Mouse (Mus musculus) testis, adult 2 months (tissue): ENCODE measurements around the gene Gm9936.

Experiments
- CTCF ChIP-seq: fragments of 200-500 bp; IDR thresholded peaks from 2 replicates; pipeline ENCODE4 v1.5.1; 2012; ENCODE audit warnings: low read depth, mild to moderate bottlenecking, inconsistent platforms, low read length, moderate library complexity; ENCODE audit not compliant: control insufficient read depth, insufficient read depth, insufficient replicate concordance
- POLR2A ChIP-seq: fragments of 200-500 bp; IDR thresholded peaks from 2 replicates; pipeline ENCODE4 v1.6.1; 2012; ENCODE audit warnings: low read depth, mild to moderate bottlenecking, inconsistent platforms, low read length, moderate library complexity; ENCODE audit not compliant: control insufficient read depth

DNA sequence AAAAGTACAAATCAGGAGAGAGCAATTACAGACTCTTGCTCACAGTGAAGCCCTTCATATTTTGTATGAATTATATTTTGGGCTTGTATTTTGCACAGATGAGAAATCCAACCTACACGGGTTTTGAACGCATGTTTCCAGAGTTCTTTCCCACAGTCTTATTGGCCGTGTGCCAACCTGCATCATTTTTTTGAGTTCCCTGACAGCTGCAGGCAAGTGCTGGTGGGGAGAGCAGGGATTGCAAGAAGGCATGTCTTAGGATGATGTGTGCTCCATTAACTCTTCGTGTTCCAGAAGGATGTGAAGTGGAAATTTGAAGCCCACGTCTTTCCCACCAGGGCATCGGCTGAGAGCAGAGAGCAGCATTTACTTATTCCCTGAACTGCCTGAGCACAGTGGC, 41.9 kb downstream of the Gm9936 start:
- TF ChIP-seq POLR2A (no peak), CTCF (no peak)
